Mouse (Mus musculus): Measurements from ENCODE around the gene Telo2.
"Not testable (repeated sequence)": the region's sequence is repeated elsewhere in the genome, so short reads cannot be mapped to it uniquely, and the experiment has no call there.

The Telo2 gene

GRCm38 (mm10) chr17:25115664-25116432 is at the start of gene Telo2:
Gene Telo2 (minus strand): TSS chr17:25115967.
- no peak for DNase-seq (ENCODE audit: extremely low read depth, low read depth, low spot score)

- DNase-seq (ENCODE audit: extremely low read depth, low read depth, low spot score) = no peak
Measured at GRCm38 (mm10) chr17:25164770-25165169, 49.0 kb upstream of the Telo2 start.

GRCm38 (mm10) chr17:25163387-25163786 is 47.6 kb upstream of the Telo2 start:
- no peak for DNase-seq (ENCODE audit: extremely low read depth, low read depth, low spot score)

- DNase-seq (ENCODE audit: extremely low read depth, low read depth, low spot score) = no peak
Measured at GRCm38 (mm10) chr17:25162161-25162560, 46.4 kb upstream of the Telo2 start, which contains the start of gene Ccdc154. Gene Ccdc154 (plus strand): TSS chr17:25162461.

- no peak for DNase-seq (ENCODE audit: extremely low read depth, low read depth, low spot score)
Measured at GRCm38 (mm10) chr17:25139960-25140359, 24.2 kb upstream of the Telo2 start.

GRCm38 (mm10) chr17:25138803-25139202 is 23.0 kb upstream of the Telo2 start:
- no peak for DNase-seq (ENCODE audit: extremely low read depth, low read depth, low spot score)

GRCm38 (mm10) chr17:25135622-25136021 is 19.9 kb upstream of the Telo2 start:
- DNase-seq (ENCODE audit: extremely low read depth, low read depth, low spot score) = no peak

GRCm38 (mm10) chr17:25133275-25133698 is 17.5 kb upstream of the Telo2 start, which contains the start of gene Clcn7:
Gene Clcn7 (plus strand): TSS chr17:25133391.
- no peak for DNase-seq (ENCODE audit: extremely low read depth, low read depth, low spot score)

- DNase-seq (ENCODE audit: extremely low read depth, low read depth, low spot score) = no peak
Measured at GRCm38 (mm10) chr17:25130060-25130459, 14.3 kb upstream of the Telo2 start.

- DNase-seq (ENCODE audit: extremely low read depth, low read depth, low spot score) = no peak
Measured at GRCm38 (mm10) chr17:25127681-25128080, 11.9 kb upstream of the Telo2 start.

GRCm38 (mm10) chr17:25127079-25127478 is 11.3 kb upstream of the Telo2 start:
- no peak for DNase-seq (ENCODE audit: extremely low read depth, low read depth, low spot score)

- DNase-seq (ENCODE audit: extremely low read depth, low read depth, low spot score) = not testable (repeated sequence)
Measured at GRCm38 (mm10) chr17:25125442-25126060, 9.8 kb upstream of the Telo2 start.

- no peak for DNase-seq (ENCODE audit: extremely low read depth, low read depth, low spot score)
Measured at GRCm38 (mm10) chr17:25123979-25124378, 8.2 kb upstream of the Telo2 start.

- DNase-seq (ENCODE audit: extremely low read depth, low read depth, low spot score) = no peak
Measured at GRCm38 (mm10) chr17:25120406-25120805, 4.6 kb upstream of the Telo2 start, which contains the start of gene Ptx4. Gene Ptx4 (plus strand): TSS chr17:25120760.

GRCm38 (mm10) chr17:25117263-25117662 is 1.5 kb upstream of the Telo2 start:
- no peak for DNase-seq (ENCODE audit: extremely low read depth, low read depth, low spot score)

- no peak for DNase-seq (ENCODE audit: extremely low read depth, low read depth, low spot score)
Measured at GRCm38 (mm10) chr17:25114908-25115645, 690 bp downstream of the Telo2 start.

- no peak for DNase-seq (ENCODE audit: extremely low read depth, low read depth, low spot score)
Measured at GRCm38 (mm10) chr17:25112423-25112810, 3.4 kb downstream of the Telo2 start.

GRCm38 (mm10) chr17:25111739-25112422 is 3.9 kb downstream of the Telo2 start:
- no peak for DNase-seq (ENCODE audit: extremely low read depth, low read depth, low spot score)

- DNase-seq (ENCODE audit: extremely low read depth, low read depth, low spot score) = no peak
Measured at GRCm38 (mm10) chr17:25111220-25111619, 4.5 kb downstream of the Telo2 start.

- no peak for DNase-seq (ENCODE audit: extremely low read depth, low read depth, low spot score)
Measured at GRCm38 (mm10) chr17:25110590-25110989, 5.2 kb downstream of the Telo2 start.

GRCm38 (mm10) chr17:25109578-25109977 is 6.2 kb downstream of the Telo2 start:
- no peak for DNase-seq (ENCODE audit: extremely low read depth, low read depth, low spot score)
